Mouse (Mus musculus) liver, embryonic 14.5 days (tissue): ENCODE measurements around the gene Hunk.

ENCODE experiments used
- CTCF ChIP-seq: IDR thresholded peaks from 2 replicates; pipeline ENCODE4 v1.5.1; 2016; ENCODE audit warnings: antibody characterized with exemption, low read depth, control low read depth
- EP300 ChIP-seq: IDR thresholded peaks from 2 replicates; pipeline ENCODE4 v1.6.1; 2016; ENCODE audit warnings: antibody characterized with exemption, low read depth

- TF ChIP-seq EP300 (no peak), CTCF (no peak)
These were observed 148.8 kb downstream of the Hunk start for GRCm38 (mm10) chr16:90534591-90534990.
